Comparison of ENCODE assay signal across 1 mouse cellular context in genomic region chr7:44891611-44892010, GRCm38 (mm10).
TF ChIP-seq lines count a peak whose summit lies in the region.

No protein-coding gene starts in this region.

TF ChIP-seq in MEL, 35 proteins besides CTCF, POLR2A, EP300 and RAD21:
- TF ChIP-seq TBP (IDR thresholded peaks at IDR 0.05; ENCODE audit: low read depth, low read length): no peak
- TF ChIP-seq POLR2AphosphoS5 (IDR thresholded peaks at IDR 0.05; ENCODE audit: borderline replicate concordance, low read depth, low read length): no peak
- TF ChIP-seq HCFC1 (IDR thresholded peaks at IDR 0.05; ENCODE audit: low read depth, low read length): no peak
- no peak for TF ChIP-seq CHD1 (IDR thresholded peaks at IDR 0.05; ENCODE audit: low read depth, low read length)
TF ChIP-seq in MEL: peak in this region for 0.
